Mouse (Mus musculus) testis, postnatal 10 days (tissue): Measurements from ENCODE around the gene Zfp287.

Experiments used
- DNase-seq: peaks from one replicate; pipeline ENCODE4 v3.0.0; 2021; ENCODE audit warnings: low spot score

Zfp287 gene

GRCm38 (mm10) chr11:62701218-62701617 lies 30.5 kb downstream of the Zfp287 start:
- no peak for DNase-seq

- no peak for DNase-seq
These were observed 32.0 kb downstream of the Zfp287 start for GRCm38 (mm10) chr11:62699749-62700148.

GRCm38 (mm10) chr11:62695126-62695525 lies 36.6 kb downstream of the Zfp287 start:
- DNase-seq = no peak

- DNase-seq = no peak
These were observed 38.2 kb downstream of the Zfp287 start for GRCm38 (mm10) chr11:62693299-62694184.

- no peak for DNase-seq
These were observed 40.1 kb downstream of the Zfp287 start for GRCm38 (mm10) chr11:62691592-62691991.

GRCm38 (mm10) chr11:62679954-62680353 lies 51.8 kb downstream of the Zfp287 start:
- no peak for DNase-seq

GRCm38 (mm10) chr11:62678778-62679354 lies 52.8 kb downstream of the Zfp287 start:
- no peak for DNase-seq

- no peak for DNase-seq
These were observed 55.5 kb downstream of the Zfp287 start for GRCm38 (mm10) chr11:62676290-62676596.

- DNase-seq = peak; percentile 66
These were observed 56.0 kb downstream of the Zfp287 start for GRCm38 (mm10) chr11:62675480-62676289.

- no peak for DNase-seq
These were observed 61.7 kb downstream of the Zfp287 start for GRCm38 (mm10) chr11:62670006-62670405.

GRCm38 (mm10) chr11:62669471-62669870 lies 62.2 kb downstream of the Zfp287 start:
- DNase-seq = no peak

GRCm38 (mm10) chr11:62668986-62669385 lies 62.7 kb downstream of the Zfp287 start:
- DNase-seq = no peak

GRCm38 (mm10) chr11:62664250-62664649 lies 67.5 kb downstream of the Zfp287 start:
- no peak for DNase-seq

- DNase-seq = no peak
These were observed 70.8 kb downstream of the Zfp287 start for GRCm38 (mm10) chr11:62660885-62661284.

- DNase-seq = no peak
These were observed 79.6 kb downstream of the Zfp287 start for GRCm38 (mm10) chr11:62652080-62652479.

- no peak for DNase-seq
These were observed 80.1 kb downstream of the Zfp287 start for GRCm38 (mm10) chr11:62651563-62651962.
